Mouse (Mus musculus) heart, postnatal 36 days (tissue): Measurements from ENCODE around the gene Grip1. TPM values are rescaled to one million over a fixed set of nuclear protein-coding genes. Genes with fewer than 3 reads are reported as not detected.

Experiments
- DNase-seq, 2 experiments: peaks; one replicate each; pipeline ENCODE4 v3.0.0; 2021 to 2022
- intact Hi-C: fragments of 180-260 bp; cut with DNase I; formaldehyde crosslinking; loops from one replicate; pipeline ENCODE4 v1.15.1; 2025
- total RNA-seq, 2 experiments: library from RNA; stranded (reverse); gene quantifications; 2 replicates each; pipeline ENCODE4 v1.2.3; 2021

Grip1 gene
- total RNA-seq, 2 experiments from 2014 or later, result 0.42 to 0.43 TPM

- DNase-seq, result no peak
- intact Hi-C loops, result no loop called here
Measured at GRCm38 (mm10) chr10:119819102-119819681, 365.6 kb downstream of the Grip1 start.

- DNase-seq, result no peak
- intact Hi-C loops, result no loop called here
Measured at GRCm38 (mm10) chr10:119819740-119820139, 366.1 kb downstream of the Grip1 start.

- DNase-seq, result no peak
- intact Hi-C loops, result no loop called here
Measured at GRCm38 (mm10) chr10:119820428-119820827, 366.8 kb downstream of the Grip1 start.

GRCm38 (mm10) chr10:119823691-119824090 is 370.1 kb downstream of the Grip1 start:
- no peak for DNase-seq

GRCm38 (mm10) chr10:119824521-119824920 is 370.9 kb downstream of the Grip1 start:
- intact Hi-C loops, result no loop called here
- DNase-seq, result no peak

More at GRCm38 (mm10) chr10:119823691-119824090, 370.1 kb downstream of the Grip1 start:
- intact Hi-C loops, result no loop called here

GRCm38 (mm10) chr10:119830388-119830956 is 376.8 kb downstream of the Grip1 start:
- intact Hi-C loops, result no loop called here
- DNase-seq, result peak; percentile 27 to 41

- intact Hi-C loops, result no loop called here
- DNase-seq, result no peak
Measured at GRCm38 (mm10) chr10:119831086-119831485, 377.5 kb downstream of the Grip1 start.

GRCm38 (mm10) chr10:119833334-119833733 is 379.7 kb downstream of the Grip1 start:
- no peak for DNase-seq
- intact Hi-C loops, result no loop called here

- intact Hi-C loops, result no loop called here
- DNase-seq, result no peak
Measured at GRCm38 (mm10) chr10:119834122-119834521, 380.5 kb downstream of the Grip1 start.

GRCm38 (mm10) chr10:119839645-119840044 is 386.0 kb downstream of the Grip1 start:
- DNase-seq, result no peak
- intact Hi-C loops, result no loop called here

- intact Hi-C loops, result no loop called here
- DNase-seq, result no peak
Measured at GRCm38 (mm10) chr10:119842004-119842403, 388.4 kb downstream of the Grip1 start.

GRCm38 (mm10) chr10:119845705-119846410 is 392.2 kb downstream of the Grip1 start:
- intact Hi-C loops, result no loop called here
- no peak for DNase-seq

GRCm38 (mm10) chr10:119851594-119851993 is 398.0 kb downstream of the Grip1 start:
- DNase-seq, result no peak
- intact Hi-C loops, result no loop called here

- no peak for DNase-seq
- intact Hi-C loops, result no loop called here
Measured at GRCm38 (mm10) chr10:119852582-119853135, 399.0 kb downstream of the Grip1 start.

GRCm38 (mm10) chr10:119867726-119868125 is 414.1 kb downstream of the Grip1 start:
- DNase-seq, result peak; percentile 13 to 25
- intact Hi-C loops, result no loop called here

GRCm38 (mm10) chr10:119868995-119869579 is 415.5 kb downstream of the Grip1 start:
- intact Hi-C loops, result no loop called here
- no peak for DNase-seq

- intact Hi-C loops, result no loop called here
- DNase-seq, result no peak
Measured at GRCm38 (mm10) chr10:119876721-119877120, 423.1 kb downstream of the Grip1 start.

- intact Hi-C loops, result no loop called here
- no peak for DNase-seq
Measured at GRCm38 (mm10) chr10:119878331-119878730, 424.7 kb downstream of the Grip1 start.

- intact Hi-C loops, result loop anchor here (2.0 kb wide), 1 partner anchor 240 kb away; no protein-coding TSS in a partner anchor
- no peak for DNase-seq
Measured at GRCm38 (mm10) chr10:119884591-119884990, 431.0 kb downstream of the Grip1 start.

- intact Hi-C loops, result loop anchor here (2.0 kb wide), 1 partner anchor 239 kb away; no protein-coding TSS in a partner anchor
- DNase-seq, result no peak
Measured at GRCm38 (mm10) chr10:119885563-119885962, 431.9 kb downstream of the Grip1 start.

- no peak for DNase-seq
- intact Hi-C loops, result no loop called here
Measured at GRCm38 (mm10) chr10:119886681-119887080, 433.1 kb downstream of the Grip1 start.
